Mouse (Mus musculus) neural tube, embryonic 14.5 days (tissue): ENCODE results near the gene Nr4a1. TPM values are rescaled to one million over a fixed set of nuclear protein-coding genes. Genes with fewer than 3 reads are reported as not detected.

Experiments
- ATAC-seq: fragments of 200-750 bp; cut with Nextera tagmentation; 2 replicates; pipeline ENCODE4 v1.8.0; 2017; ENCODE audit warnings: low read depth, mild to moderate bottlenecking, moderate TSS enrichment, moderate library complexity
- H3K27ac ChIP-seq: fragments of 300-500 bp; sonication (generic); 2 replicates; pipeline ENCODE4 v1.5.1; 2014; ENCODE audit warnings: low read depth, mild to moderate bottlenecking, control low read depth, low read length, moderate library complexity, mixed read lengths
- H3K27me3 ChIP-seq: fragments of 300-500 bp; sonication (generic); 2 replicates; pipeline ENCODE4 v1.6.1; 2014; ENCODE audit warnings: low read length; ENCODE audit not compliant: control insufficient read depth, insufficient read depth
- H3K36me3 ChIP-seq: fragments of 300-500 bp; sonication (generic); 2 replicates; pipeline ENCODE4 v1.6.1; 2014; ENCODE audit warnings: low read length, mixed read lengths; ENCODE audit not compliant: control insufficient read depth, insufficient read depth
- H3K4me1 ChIP-seq: fragments of 300-500 bp; sonication (generic); 2 replicates; pipeline ENCODE4 v1.6.1; 2014; ENCODE audit warnings: low read length; ENCODE audit not compliant: control insufficient read depth, insufficient read depth
- H3K4me2 ChIP-seq: fragments of 300-500 bp; sonication (generic); 2 replicates; pipeline ENCODE4 v1.6.1; 2014; ENCODE audit warnings: mild to moderate bottlenecking, low read depth, low read length, control low read depth
- H3K4me3 ChIP-seq: fragments of 300-500 bp; sonication (generic); 2 replicates; pipeline ENCODE4 v1.5.1; 2014; ENCODE audit warnings: low read depth, low read length, control low read depth, mixed read lengths
- H3K9ac ChIP-seq: fragments of 300-500 bp; sonication (generic); replicated peaks from 2 replicates; pipeline ENCODE4 v1.6.1; 2014; ENCODE audit warnings: low read depth, mild to moderate bottlenecking, control low read depth, low read length, mixed read lengths
- H3K9me3 ChIP-seq: fragments of 300-500 bp; sonication (generic); 2 replicates; pipeline ENCODE4 v1.6.1; 2016; ENCODE audit warnings: low read length; ENCODE audit not compliant: control insufficient read depth
- WGBS: fragments of 180-500 bp; shearing (Covaris S2); extraction: QIAGEN DNeasy Blood & Tissue Kit; methylation state at CpG from one replicate; pipeline ENCODE4 v1.1.7; 2014; 5-methylcytosine and 5-hydroxymethylcytosine counted together
- polyA plus RNA-seq: library from polyadenylated mRNA; unstranded; fragments of >200 nt; fragmentation: Nextera tagmentation; extraction: Ambion mirVana; gene quantifications from 2 replicates; pipeline ENCODE4 v1.2.1, GENCODE M21; 2014

Gene Nr4a1
- polyA plus RNA-seq, 1 experiment from 2014 or later, result 5.3 TPM

GRCm38 (mm10) chr15:101297988-101298387, 43.9 kb downstream of the Nr4a1 start:
- Histone ChIP-seq H3K27me3 (no peaks in the 10 kb centered on the region), H3K9ac (no peak overlapping the region), H3K27ac (no peak overlapping the region), H3K9me3 (no peaks in the 10 kb centered on the region), H3K4me1 (no peaks in the 10 kb centered on the region), H3K4me3 (no peak overlapping the region), H3K36me3 (no peaks in the 10 kb centered on the region), H3K4me2 (no peak overlapping the region)
- no peak for ATAC-seq
- 36% methylated on average over 7 of the region's 7 CpGs for WGBS

GRCm38 (mm10) chr15:101298550-101298949, 44.5 kb downstream of the Nr4a1 start:
- Histone ChIP-seq H3K36me3 (no peaks in the 10 kb centered on the region), H3K9me3 (no peaks in the 10 kb centered on the region), H3K9ac (no peak overlapping the region), H3K27ac (no peak overlapping the region), H3K27me3 (no peaks in the 10 kb centered on the region), H3K4me2 (no peak overlapping the region), H3K4me3 (no peak overlapping the region), H3K4me1 (no peaks in the 10 kb centered on the region)
- no peak for ATAC-seq
- WGBS, result 15% methylated on average over 6 of the region's 7 CpGs

- ATAC-seq, result no peak
- Histone ChIP-seq H3K27me3 (no peaks in the 10 kb centered on the region), H3K36me3 (no peaks in the 10 kb centered on the region), H3K4me3 (no peak overlapping the region), H3K4me2 (no peak overlapping the region), H3K27ac (no peak overlapping the region), H3K9ac (no peak overlapping the region), H3K9me3 (no peaks in the 10 kb centered on the region), H3K4me1 (no peaks in the 10 kb centered on the region)
- 83% methylated on average over 14 of the region's 14 CpGs for WGBS
Observed at GRCm38 (mm10) chr15:101299480-101299960, 45.5 kb downstream of the Nr4a1 start.

- Histone ChIP-seq H3K27me3 (no peaks in the 10 kb centered on the region), H3K4me1 (no peaks in the 10 kb centered on the region), H3K36me3 (no peaks in the 10 kb centered on the region), H3K9ac (no peak overlapping the region), H3K4me3 (no peak overlapping the region), H3K9me3 (no peaks in the 10 kb centered on the region), H3K27ac (no peak overlapping the region), H3K4me2 (no peak overlapping the region)
- ATAC-seq, result no peak
- 73% methylated on average over 6 of the region's 6 CpGs for WGBS
Observed at GRCm38 (mm10) chr15:101300128-101300527, 46.1 kb downstream of the Nr4a1 start.

GRCm38 (mm10) chr15:101302201-101302600, 48.1 kb downstream of the Nr4a1 start:
- Histone ChIP-seq H3K9me3 (no peaks in the 10 kb centered on the region), H3K27ac (no peak overlapping the region), H3K27me3 (no peaks in the 10 kb centered on the region), H3K9ac (no peak overlapping the region), H3K36me3 (no peaks in the 10 kb centered on the region), H3K4me3 (no peak overlapping the region), H3K4me2 (no peak overlapping the region), H3K4me1 (no peaks in the 10 kb centered on the region)
- ATAC-seq, result no peak
- 82% methylated on average over 3 of the region's 3 CpGs for WGBS

GRCm38 (mm10) chr15:101303830-101304229, 49.8 kb downstream of the Nr4a1 start:
- Histone ChIP-seq H3K9ac (no peak overlapping the region), H3K27ac (no peak overlapping the region), H3K4me1 (no peaks in the 10 kb centered on the region), H3K4me3 (no peak overlapping the region), H3K27me3 (no peaks in the 10 kb centered on the region), H3K4me2 (no peak overlapping the region), H3K36me3 (no peaks in the 10 kb centered on the region), H3K9me3 (no peaks in the 10 kb centered on the region)
- whole genome bisulfite sequencing, result 78% methylated on average over 4 of the region's 4 CpGs
- no peak for ATAC-seq

GRCm38 (mm10) chr15:101306459-101306858, 52.4 kb downstream of the Nr4a1 start:
- Histone ChIP-seq H3K9me3 (no peaks in the 10 kb centered on the region), H3K27ac (no peak overlapping the region), H3K36me3 (no peaks in the 10 kb centered on the region), H3K4me3 (no peak overlapping the region), H3K4me2 (no peak overlapping the region), H3K27me3 (no peaks in the 10 kb centered on the region), H3K9ac (no peak overlapping the region), H3K4me1 (no peaks in the 10 kb centered on the region)
- ATAC-seq, result no peak
- WGBS, result 95% methylated on average over 4 of the region's 4 CpGs

GRCm38 (mm10) chr15:101308440-101309348, 54.6 kb downstream of the Nr4a1 start:
- Histone ChIP-seq H3K4me1 (no peaks in the 10 kb centered on the region), H3K27me3 (no peaks in the 10 kb centered on the region), H3K27ac (no peak overlapping the region), H3K4me2 (no peak overlapping the region), H3K9ac (no peak overlapping the region), H3K4me3 (no peak overlapping the region), H3K36me3 (no peaks in the 10 kb centered on the region), H3K9me3 (no peaks in the 10 kb centered on the region)
- WGBS, result 66% methylated on average over 13 of the region's 13 CpGs
- ATAC-seq, result no peak

- no peak overlapping the region for H3K4me2 ChIP-seq
- ATAC-seq, result no peak
- no peaks in the 10 kb centered on the region for H3K4me1 ChIP-seq
- H3K36me3 ChIP-seq, result no peaks in the 10 kb centered on the region
- H3K4me3 ChIP-seq, result no peak overlapping the region
- WGBS, result 51% methylated on average over 5 of the region's 5 CpGs
- H3K9me3 ChIP-seq, result no peaks in the 10 kb centered on the region
- no peak overlapping the region for H3K9ac ChIP-seq
- no peak overlapping the region for H3K27ac ChIP-seq
- H3K27me3 ChIP-seq, result no peaks in the 10 kb centered on the region
Observed at GRCm38 (mm10) chr15:101309493-101309892, 55.4 kb downstream of the Nr4a1 start.
